Mouse (Mus musculus): Measurements from ENCODE around the gene Krt34.

The Krt34 gene

DNA sequence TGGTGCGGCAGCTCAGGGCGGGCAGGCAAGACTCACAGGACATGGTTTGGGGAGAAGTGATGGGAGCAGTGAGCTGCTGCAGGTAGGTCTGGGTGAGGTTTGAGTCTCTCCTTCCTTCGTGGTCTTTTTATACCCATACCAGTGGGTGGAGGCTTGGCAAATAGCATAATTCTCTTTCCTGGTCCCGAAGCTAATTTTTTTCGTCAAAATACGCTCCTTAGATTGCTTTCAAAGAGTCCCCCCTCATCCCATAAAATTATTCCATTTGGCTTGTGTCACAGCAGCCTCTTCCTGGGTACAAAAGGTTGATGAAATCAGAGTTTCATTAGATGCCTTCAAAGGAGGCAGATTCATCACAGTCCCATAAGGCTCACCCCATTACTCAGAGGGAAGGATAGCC lies at the start of gene Krt34:
TSS of gene Krt34 (minus strand) at position 101 of the 400 bp plus-strand sequence.
- no peak for DNase-seq (ENCODE audit: low spot score in 2 of 2)

- DNase-seq (ENCODE audit: low spot score in 2 of 2): no peak
These were observed 47.1 kb upstream of the Krt34 start for GRCm38 (mm10) chr11:100088378-100089025.

DNA sequence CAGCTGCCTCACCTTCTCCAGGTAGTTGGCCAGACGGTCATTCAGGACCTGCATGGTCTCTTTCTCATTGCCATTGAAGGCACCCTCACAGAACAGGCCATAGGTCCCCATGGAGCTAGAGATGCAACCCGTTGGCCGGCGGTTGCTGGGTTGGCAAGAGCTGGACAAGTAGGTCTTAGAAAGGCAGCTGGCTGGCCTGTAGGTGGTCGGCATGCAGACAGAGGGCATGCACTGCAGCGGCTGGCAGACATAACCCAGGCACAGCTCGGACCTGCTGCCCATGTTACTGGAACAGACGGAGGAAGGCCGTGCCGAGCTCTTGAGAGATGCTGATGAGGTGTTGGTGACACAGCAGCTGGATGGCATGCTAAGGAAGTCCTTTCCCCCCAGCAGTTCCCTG lies 46.5 kb upstream of the Krt34 start, which contains the start of gene Krt32:
TSS of gene Krt32 (minus strand) at position 366 of the 400 bp plus-strand sequence.
- DNase-seq (ENCODE audit: low spot score in 2 of 2): no peak

GRCm38 (mm10) chr11:100073873-100074272 lies 32.5 kb upstream of the Krt34 start:
- DNase-seq (ENCODE audit: low spot score in 2 of 2): no peak

GRCm38 (mm10) chr11:100067293-100068036 lies 26.1 kb upstream of the Krt34 start:
- DNase-seq (ENCODE audit: low spot score in 2 of 2): no peak

DNA sequence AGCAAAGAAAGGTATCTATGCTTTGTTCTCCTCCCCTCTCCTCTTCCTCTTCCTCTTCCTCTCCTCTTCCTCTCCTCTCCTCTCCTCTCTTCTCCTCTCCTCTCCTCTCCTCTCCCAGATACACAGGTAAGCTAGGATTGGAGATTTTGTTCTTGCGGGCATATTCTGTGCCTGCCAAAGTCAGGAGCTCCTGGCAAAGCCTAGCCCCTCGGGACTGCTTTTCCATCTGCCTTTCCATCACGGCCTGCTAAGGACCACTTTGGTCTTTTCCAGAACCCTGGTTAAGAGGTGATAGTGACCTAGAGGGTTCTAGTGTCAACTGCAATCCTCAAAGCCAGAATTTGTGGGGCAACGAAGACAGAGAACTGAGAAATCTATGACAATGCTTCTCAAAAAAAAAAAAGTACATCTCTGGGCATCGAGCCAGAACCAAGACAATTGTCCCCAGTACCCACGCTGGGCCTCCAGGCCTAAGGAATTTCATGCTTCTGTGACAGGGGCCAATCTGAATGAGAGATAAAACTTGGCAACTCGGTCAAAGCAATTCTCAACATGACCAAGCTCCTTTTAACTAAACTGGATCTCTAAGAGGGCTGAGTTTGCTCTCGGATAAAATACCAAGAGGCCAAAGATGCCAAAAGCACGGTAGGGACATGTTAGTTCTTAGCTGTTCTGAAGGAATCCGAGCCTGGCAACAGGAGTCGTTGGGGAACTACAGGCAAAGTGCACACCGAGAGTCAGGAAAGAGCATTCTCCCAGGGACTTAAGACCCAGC lies 25.1 kb upstream of the Krt34 start:
- DNase-seq (ENCODE audit: low spot score in 2 of 2): no peak

- no peak for DNase-seq (ENCODE audit: low spot score in 2 of 2)
These were observed 17.5 kb upstream of the Krt34 start for GRCm38 (mm10) chr11:100058875-100059274.

- DNase-seq (ENCODE audit: low spot score in 2 of 2): no peak
These were observed 14.6 kb upstream of the Krt34 start for GRCm38 (mm10) chr11:100055686-100056655.

DNA sequence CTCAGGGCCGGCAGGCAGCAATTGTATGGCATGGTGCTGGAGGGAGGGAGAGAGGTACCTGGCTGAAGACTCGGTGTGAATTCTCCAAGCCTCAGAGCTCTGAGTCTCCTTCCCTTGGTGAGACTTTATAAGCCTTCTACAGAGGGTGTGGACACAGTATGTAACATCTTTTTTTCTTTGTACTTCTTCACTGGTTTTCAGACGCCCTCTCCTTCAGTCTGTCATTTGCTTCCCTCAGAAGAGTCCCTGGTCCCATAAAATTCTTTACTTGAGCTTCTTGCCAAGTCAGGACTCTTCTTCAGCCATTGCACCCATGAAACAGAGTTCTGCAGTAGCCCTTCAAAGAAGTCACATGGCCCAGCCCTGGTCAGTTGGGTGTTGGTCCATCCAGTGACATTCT lies 9.1 kb upstream of the Krt34 start, which contains the start of gene Krt31:
TSS of gene Krt31 (minus strand) at position 101 of the 400 bp plus-strand sequence.
- DNase-seq (ENCODE audit: low spot score in 2 of 2): no peak

DNA sequence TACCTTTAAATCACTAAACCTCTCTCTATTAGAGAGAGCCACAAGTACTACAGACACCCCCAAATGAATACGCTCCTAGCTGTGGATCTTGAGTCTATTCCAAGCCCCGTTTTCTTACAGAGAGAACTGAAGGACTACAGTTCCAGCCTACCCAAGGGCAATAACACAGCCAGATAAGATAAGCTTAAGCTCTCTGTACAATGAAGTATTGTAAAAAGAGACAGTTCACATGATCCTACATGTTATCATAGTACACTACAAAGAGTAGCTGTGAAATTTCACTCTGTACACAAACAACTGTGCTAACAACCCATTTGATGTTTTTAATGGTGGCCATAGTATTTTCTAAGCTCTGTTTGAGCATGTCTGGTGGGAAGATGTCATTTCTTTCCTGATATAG lies 5.8 kb upstream of the Krt34 start:
- no peak for DNase-seq (ENCODE audit: low spot score in 2 of 2)

- DNase-seq (ENCODE audit: low spot score in 2 of 2): no peak
These were observed 5.0 kb upstream of the Krt34 start for GRCm38 (mm10) chr11:100046303-100046866.

DNA sequence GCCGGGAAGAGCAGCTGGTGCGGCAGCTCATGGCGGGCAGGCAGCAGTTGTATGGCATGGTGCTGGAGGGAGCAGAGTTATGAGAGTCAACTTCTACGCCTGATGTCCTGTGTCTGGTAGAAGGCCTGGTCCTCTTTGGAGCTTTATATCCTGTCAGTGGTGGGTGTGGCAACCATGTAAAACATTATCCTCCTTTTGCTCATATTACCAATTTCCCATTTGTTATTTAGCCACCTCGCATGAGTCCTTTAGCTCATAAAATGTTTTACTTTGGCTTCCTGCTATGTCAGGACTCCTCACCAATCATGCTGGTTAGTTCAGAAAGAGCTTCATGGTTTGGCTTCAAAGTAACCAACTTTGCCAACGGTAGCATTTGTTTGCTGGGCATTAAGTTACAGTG lies 11.6 kb downstream of the Krt34 start, which contains the start of gene Krt33b:
TSS of gene Krt33b (minus strand) at position 101 of the 400 bp plus-strand sequence.
- no peak for DNase-seq (ENCODE audit: low spot score in 2 of 2)

GRCm38 (mm10) chr11:100021438-100021837 lies 19.9 kb downstream of the Krt34 start:
- DNase-seq (ENCODE audit: low spot score in 2 of 2): no peak

- DNase-seq (ENCODE audit: low spot score in 2 of 2): no peak
These were observed 21.9 kb downstream of the Krt34 start for GRCm38 (mm10) chr11:100019466-100019865.

DNA sequence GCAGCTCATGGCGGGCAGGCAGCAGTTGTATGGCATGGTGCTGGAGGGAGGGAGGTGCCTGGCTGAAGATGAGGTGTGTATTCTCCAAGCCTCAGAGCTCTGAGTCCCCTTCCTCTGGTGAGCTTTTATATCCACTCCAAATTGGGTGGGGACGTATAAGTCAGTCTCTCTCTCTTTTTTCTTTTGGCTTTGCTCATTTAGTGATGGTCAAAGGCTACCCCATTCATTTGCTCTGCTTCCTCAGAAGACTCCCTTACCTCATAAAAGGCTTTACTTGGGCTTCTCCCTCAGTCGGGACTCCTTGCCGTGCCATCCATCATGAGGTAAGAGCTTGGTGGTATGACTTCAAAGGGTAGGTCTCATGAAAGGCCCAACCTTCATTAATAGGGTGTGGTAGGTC lies 25.2 kb downstream of the Krt34 start, which contains the start of gene Krt33a:
TSS of gene Krt33a (minus strand) at position 101 of the 400 bp plus-strand sequence.
- no peak for DNase-seq (ENCODE audit: low spot score in 2 of 2)

DNA sequence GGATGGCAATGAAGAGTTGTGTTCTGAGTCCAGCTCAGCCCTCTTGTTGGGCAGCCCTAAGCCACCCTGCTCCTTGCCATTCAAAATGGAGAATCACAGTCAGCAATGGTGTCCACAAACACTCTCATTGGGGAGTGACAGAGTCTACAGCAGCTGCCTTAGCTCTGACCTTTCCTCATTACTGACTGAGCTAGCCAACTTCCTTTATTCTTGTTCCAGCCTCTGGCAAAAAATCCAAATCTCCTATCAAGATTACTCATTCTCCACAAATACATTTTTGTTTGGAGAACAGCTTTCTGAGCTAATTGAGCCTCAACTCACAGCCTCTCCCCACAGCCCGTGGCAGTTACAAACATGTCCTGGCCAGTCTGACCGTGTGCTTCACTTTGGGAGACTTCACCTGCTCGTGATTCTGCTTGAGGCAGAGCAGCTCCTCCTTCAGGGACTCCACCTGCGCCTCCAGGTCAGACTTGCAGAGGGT lies 27.6 kb downstream of the Krt34 start:
- no peak for DNase-seq (ENCODE audit: low spot score in 2 of 2)

GRCm38 (mm10) chr11:100010682-100011081 lies 30.7 kb downstream of the Krt34 start:
- DNase-seq (ENCODE audit: low spot score in 2 of 2): no peak

DNA sequence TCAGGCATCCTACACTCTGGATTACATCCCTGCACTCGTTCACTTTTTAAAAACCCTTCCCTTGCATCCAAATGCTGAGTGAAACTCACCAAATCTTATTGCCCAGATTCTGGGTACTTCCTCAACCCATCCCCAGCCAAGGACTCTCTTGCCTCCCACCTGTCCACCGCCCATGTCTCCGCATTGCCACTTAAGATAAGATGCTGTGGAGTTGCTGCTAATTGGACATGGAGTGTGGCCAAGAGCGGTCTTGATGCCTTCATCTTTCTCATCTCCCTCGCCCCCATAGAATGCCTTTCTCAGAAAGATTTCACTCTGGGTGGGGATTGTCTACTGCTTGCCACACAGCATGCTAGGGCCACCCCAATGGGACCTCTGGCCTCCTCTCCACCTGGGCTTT lies 33.0 kb downstream of the Krt34 start:
- DNase-seq (ENCODE audit: low spot score in 2 of 2): no peak

GRCm38 (mm10) chr11:100006624-100007023 lies 34.7 kb downstream of the Krt34 start:
- DNase-seq (ENCODE audit: low spot score in 2 of 2): no peak

DNA sequence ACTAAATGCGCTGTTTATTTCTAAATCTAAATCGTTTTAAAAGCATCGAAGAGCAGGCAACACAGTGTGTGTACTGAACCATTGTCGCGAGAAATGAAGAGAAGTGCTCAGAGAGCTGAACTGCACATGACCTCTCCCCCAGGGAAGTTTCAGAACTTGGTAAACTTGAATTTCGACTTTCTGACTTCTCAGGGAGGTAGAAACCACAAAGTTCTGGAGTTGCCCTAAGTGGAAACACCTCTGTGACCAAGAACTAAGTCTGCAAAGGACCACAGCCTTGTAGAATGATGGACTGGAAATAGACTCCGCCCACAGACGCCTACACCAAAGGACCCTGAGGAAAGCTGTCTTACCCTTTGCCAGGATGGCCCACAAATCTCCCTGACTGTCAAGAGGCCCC lies 35.4 kb downstream of the Krt34 start:
- no peak for DNase-seq (ENCODE audit: low spot score in 2 of 2)
